Mouse (Mus musculus) left cerebral cortex, adult 9 months (tissue): ENCODE data around the gene Cfap58.

Experiments
- DNase-seq, 2 experiments: peaks; one replicate each; pipeline ENCODE4 v3.0.0; 2022; ENCODE audit warnings: low spot score in 2 of 2

The Cfap58 gene

DNA sequence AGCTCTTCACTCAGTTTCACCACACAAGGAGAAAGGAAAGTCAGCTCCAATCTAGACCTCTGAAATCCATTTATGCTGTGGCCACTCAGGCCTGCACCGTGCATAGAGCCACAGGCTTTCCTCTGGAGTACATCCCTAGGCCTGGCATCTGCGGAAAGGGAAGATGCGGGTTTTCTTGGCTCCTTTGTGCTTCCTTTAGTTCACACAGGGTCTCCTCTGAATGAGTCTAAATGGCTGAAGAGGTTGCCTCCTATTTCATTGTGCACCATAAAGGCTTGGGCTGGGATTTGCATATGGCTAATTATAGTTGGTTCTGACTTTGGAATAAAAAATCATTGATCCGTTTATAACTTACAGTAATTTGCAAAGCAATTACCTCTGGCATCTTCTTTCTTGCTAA lies 144.0 kb downstream of the Cfap58 start:
- no peak for DNase-seq
